Mouse (Mus musculus): ENCODE data around the gene 1700001K19Rik. TPM values are rescaled to one million over a fixed set of nuclear protein-coding genes. Genes with fewer than 3 reads are reported as not detected.

The 1700001K19Rik gene
- polyA plus RNA-seq (2012; fragmentation: generic; extraction: Trizol) = 0.05 TPM

- Histone ChIP-seq H3K79me2 (ENCODE audit: control insufficient read depth, insufficient read depth) (no peaks in the 10 kb centered on the region), H3K4me2 (ENCODE audit: low read depth) (no peak within 1 kb of the TSS)
Measured at GRCm38 (mm10) chr12:110682561-110683299, at the start of gene 1700001K19Rik. TSS of gene 1700001K19Rik (minus strand) at chr12:110682619.

DNA sequence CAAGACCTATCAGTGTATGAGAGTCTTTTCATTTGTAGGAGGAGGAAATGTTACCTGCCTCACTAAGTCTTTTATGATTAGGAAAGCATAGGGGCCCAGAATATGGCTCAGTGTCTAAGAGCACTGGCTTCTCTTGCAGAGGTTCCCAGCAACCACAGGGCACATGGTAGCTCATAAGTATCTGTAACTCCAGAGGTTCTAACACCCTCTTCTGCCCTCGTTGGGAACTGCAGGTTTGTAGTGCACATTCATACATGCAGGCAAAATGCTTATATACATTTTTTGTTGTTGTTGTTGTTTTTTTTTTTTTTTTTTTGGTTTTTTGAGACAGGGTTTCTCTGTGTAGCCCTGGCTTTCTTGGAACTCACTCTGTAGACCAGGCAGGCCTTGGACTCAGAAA lies 44.0 kb upstream of the 1700001K19Rik start:
- H3K27me3 ChIP-seq (ENCODE audit: control insufficient read depth, insufficient read depth, insufficient read length) = no peaks in the 10 kb centered on the region
- no peak overlapping the region for H3K4me3 ChIP-seq
- no peak overlapping the region for H3K4me2 ChIP-seq (ENCODE audit: low read depth)
- no peak overlapping the region for H3ac ChIP-seq (ENCODE audit: control insufficient read depth, insufficient read length)
- H3K36me3 ChIP-seq (ENCODE audit: control insufficient read depth, insufficient read depth) = no peaks in the 10 kb centered on the region
- no peaks in the 10 kb centered on the region for H3K79me2 ChIP-seq (ENCODE audit: control insufficient read depth, insufficient read depth)
- TF ChIP-seq TCF3 (IDR thresholded peaks at IDR 0.05; ENCODE audit: insufficient read length, low read depth) (no peak), MYOG (IDR thresholded peaks at IDR 0.05; ENCODE audit: control insufficient read depth in 1 of 3, insufficient read depth in 1 of 3, insufficient read length in 2 of 3, low read depth in 2 of 3) (no peak), POLR2A (IDR thresholded peaks at IDR 0.05; ENCODE audit: insufficient read length, low read depth) (no peak), CEBPB (IDR thresholded peaks at IDR 0.05; ENCODE audit: insufficient read depth, poor library complexity, severe bottlenecking) (no peak), REST (IDR thresholded peaks at IDR 0.05; ENCODE audit: insufficient read depth, insufficient read length) (no peak), TCF12 (IDR thresholded peaks at IDR 0.05; ENCODE audit: insufficient read depth, poor library complexity, severe bottlenecking) (no peak), USF1 (IDR thresholded peaks at IDR 0.05; ENCODE audit: low read depth) (no peak), MYOD1 (IDR thresholded peaks at IDR 0.05; ENCODE audit: control insufficient read depth in 1 of 3, insufficient read length in 2 of 3, low read depth in 2 of 3) (no peak), MAX (IDR thresholded peaks at IDR 0.05; ENCODE audit: low read depth) (no peak), SRF (IDR thresholded peaks at IDR 0.05; ENCODE audit: control insufficient read depth, insufficient read length, low read depth) (no peak), POLR2AphosphoS2 (IDR thresholded peaks at IDR 0.05; ENCODE audit: insufficient read length, low read depth) (no peak), E2F4 (IDR thresholded peaks at IDR 0.05; ENCODE audit: insufficient read depth) (no peak)

More at GRCm38 (mm10) chr12:110682561-110683299, at the start of gene 1700001K19Rik:
- Histone ChIP-seq H3ac (ENCODE audit: control insufficient read depth, insufficient read length) (no peak within 1 kb of the TSS), H3K36me3 (ENCODE audit: control insufficient read depth, insufficient read depth) (no peaks in the 10 kb centered on the region), H3K27me3 (ENCODE audit: control insufficient read depth, insufficient read depth, insufficient read length) (no peaks in the 10 kb centered on the region), H3K4me3 (no peak within 1 kb of the TSS)
- no peak for TF ChIP-seq MYOG (IDR thresholded peaks at IDR 0.05; ENCODE audit: control insufficient read depth in 1 of 3, insufficient read depth in 1 of 3, insufficient read length in 2 of 3, low read depth in 2 of 3)

DNA sequence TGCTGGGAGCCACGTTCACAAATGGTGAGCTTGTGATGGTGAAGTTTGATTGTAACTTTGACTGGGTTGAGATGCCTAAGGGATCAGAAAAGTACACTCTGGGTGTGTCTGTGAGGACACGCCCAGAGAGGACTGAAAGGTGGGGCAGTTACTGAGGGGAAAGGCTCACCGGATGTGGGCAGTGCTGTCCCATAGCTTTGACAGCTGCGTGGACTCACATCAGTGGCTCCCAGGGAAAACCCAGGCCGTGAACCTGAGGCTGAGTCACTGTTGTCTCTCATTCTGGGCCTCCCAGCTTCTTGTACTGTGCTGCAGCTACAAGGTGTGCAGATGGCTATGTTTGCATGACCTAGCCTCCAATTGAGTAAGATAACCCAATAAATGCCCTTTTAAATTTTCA lies 43.1 kb upstream of the 1700001K19Rik start:
- no peaks in the 10 kb centered on the region for H3K36me3 ChIP-seq (ENCODE audit: control insufficient read depth, insufficient read depth)
- no peak for TF ChIP-seq MAX (IDR thresholded peaks at IDR 0.05; ENCODE audit: low read depth)
- no peak for TF ChIP-seq E2F4 (IDR thresholded peaks at IDR 0.05; ENCODE audit: insufficient read depth)
- TF ChIP-seq POLR2A (IDR thresholded peaks at IDR 0.05; ENCODE audit: insufficient read length, low read depth) = no peak
- TF ChIP-seq MYOG (IDR thresholded peaks at IDR 0.05; ENCODE audit: control insufficient read depth in 1 of 3, insufficient read depth in 1 of 3, insufficient read length in 2 of 3, low read depth in 2 of 3) = peak in 1 of 3 experiments; percentile 76
- no peak for TF ChIP-seq CEBPB (IDR thresholded peaks at IDR 0.05; ENCODE audit: insufficient read depth, poor library complexity, severe bottlenecking)
- peak in 2 of 3 experiments; percentile 47 to 87 for TF ChIP-seq MYOD1 (IDR thresholded peaks at IDR 0.05; ENCODE audit: control insufficient read depth in 1 of 3, insufficient read length in 2 of 3, low read depth in 2 of 3)
- TF ChIP-seq USF1 (IDR thresholded peaks at IDR 0.05; ENCODE audit: low read depth) = no peak
- no peak for TF ChIP-seq POLR2AphosphoS2 (IDR thresholded peaks at IDR 0.05; ENCODE audit: insufficient read length, low read depth)
- no peaks in the 10 kb centered on the region for H3K27me3 ChIP-seq (ENCODE audit: control insufficient read depth, insufficient read depth, insufficient read length)
- no peaks in the 10 kb centered on the region for H3K79me2 ChIP-seq (ENCODE audit: control insufficient read depth, insufficient read depth)
- peak overlapping the region; percentile 24 for H3K4me2 ChIP-seq (ENCODE audit: low read depth)
- no peak overlapping the region for H3K4me3 ChIP-seq
- no peak overlapping the region for H3ac ChIP-seq (ENCODE audit: control insufficient read depth, insufficient read length)

DNA sequence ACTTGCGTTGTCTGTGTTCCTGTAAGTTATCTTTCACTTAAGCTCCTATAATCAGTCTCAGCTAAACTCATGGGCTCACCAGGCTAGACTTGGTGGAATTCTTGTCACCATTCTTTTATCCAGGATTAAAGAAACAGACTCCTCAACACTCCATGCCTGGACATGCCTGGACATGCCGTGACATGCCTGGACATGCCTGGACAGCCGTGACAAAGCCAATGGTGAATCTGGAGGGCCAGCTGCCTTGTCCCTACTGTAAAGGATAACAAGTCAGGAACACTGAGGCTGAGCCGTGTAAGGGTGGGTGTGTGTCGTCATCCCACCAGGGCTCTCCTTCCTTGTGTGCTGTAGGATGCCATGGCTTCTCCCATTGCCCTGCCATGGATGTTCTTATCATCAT lies 42.6 kb upstream of the 1700001K19Rik start:
- no peaks in the 10 kb centered on the region for H3K79me2 ChIP-seq (ENCODE audit: control insufficient read depth, insufficient read depth)
- H3ac ChIP-seq (ENCODE audit: control insufficient read depth, insufficient read length) = no peak overlapping the region
- TF ChIP-seq REST (IDR thresholded peaks at IDR 0.05; ENCODE audit: insufficient read depth, insufficient read length) (no peak), CEBPB (IDR thresholded peaks at IDR 0.05; ENCODE audit: insufficient read depth, poor library complexity, severe bottlenecking) (no peak), POLR2A (IDR thresholded peaks at IDR 0.05; ENCODE audit: insufficient read length, low read depth) (no peak), TCF3 (IDR thresholded peaks at IDR 0.05; ENCODE audit: insufficient read length, low read depth) (no peak), POLR2AphosphoS2 (IDR thresholded peaks at IDR 0.05; ENCODE audit: insufficient read length, low read depth) (no peak), MAX (IDR thresholded peaks at IDR 0.05; ENCODE audit: low read depth) (no peak), USF1 (IDR thresholded peaks at IDR 0.05; ENCODE audit: low read depth) (no peak), E2F4 (IDR thresholded peaks at IDR 0.05; ENCODE audit: insufficient read depth) (no peak), TCF12 (IDR thresholded peaks at IDR 0.05; ENCODE audit: insufficient read depth, poor library complexity, severe bottlenecking) (no peak), MYOG (IDR thresholded peaks at IDR 0.05; ENCODE audit: control insufficient read depth in 1 of 3, insufficient read depth in 1 of 3, insufficient read length in 2 of 3, low read depth in 2 of 3) (no peak), SRF (IDR thresholded peaks at IDR 0.05; ENCODE audit: control insufficient read depth, insufficient read length, low read depth) (no peak), MYOD1 (IDR thresholded peaks at IDR 0.05; ENCODE audit: control insufficient read depth in 1 of 3, insufficient read length in 2 of 3, low read depth in 2 of 3) (no peak)
- H3K36me3 ChIP-seq (ENCODE audit: control insufficient read depth, insufficient read depth) = no peaks in the 10 kb centered on the region
- H3K27me3 ChIP-seq (ENCODE audit: control insufficient read depth, insufficient read depth, insufficient read length) = no peaks in the 10 kb centered on the region
- no peak overlapping the region for H3K4me3 ChIP-seq
- peak overlapping the region; percentile 24 for H3K4me2 ChIP-seq (ENCODE audit: low read depth)

DNA sequence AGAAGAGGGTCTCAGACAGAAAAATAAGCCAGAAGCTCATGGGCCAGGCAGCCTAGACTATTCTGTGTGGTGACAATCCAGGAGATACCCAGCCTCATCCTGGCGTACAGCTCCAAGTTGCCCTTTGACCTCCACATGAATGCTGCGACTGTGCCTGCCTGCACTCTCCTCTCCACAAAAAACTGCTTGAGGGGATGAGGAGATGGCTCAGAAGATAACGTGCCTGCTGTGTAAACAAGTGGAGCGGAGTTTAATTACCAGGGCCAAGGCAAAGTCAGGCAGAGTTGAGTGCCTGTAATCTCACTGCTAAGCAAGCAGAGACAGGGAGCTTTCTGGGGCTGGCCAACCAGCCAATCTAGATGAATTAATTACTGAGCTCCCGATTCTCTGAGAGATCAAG lies 33.6 kb upstream of the 1700001K19Rik start:
- Histone ChIP-seq H3K36me3 (ENCODE audit: control insufficient read depth, insufficient read depth) (no peaks in the 10 kb centered on the region), H3ac (ENCODE audit: control insufficient read depth, insufficient read length) (no peak overlapping the region), H3K4me2 (ENCODE audit: low read depth) (no peak overlapping the region), H3K27me3 (ENCODE audit: control insufficient read depth, insufficient read depth, insufficient read length) (no peaks in the 10 kb centered on the region), H3K79me2 (ENCODE audit: control insufficient read depth, insufficient read depth) (no peaks in the 10 kb centered on the region), H3K4me3 (no peak overlapping the region)
- TF ChIP-seq MYOG (IDR thresholded peaks at IDR 0.05; ENCODE audit: control insufficient read depth in 1 of 3, insufficient read depth in 1 of 3, insufficient read length in 2 of 3, low read depth in 2 of 3) (no peak), TCF3 (IDR thresholded peaks at IDR 0.05; ENCODE audit: insufficient read length, low read depth) (no peak), POLR2A (IDR thresholded peaks at IDR 0.05; ENCODE audit: insufficient read length, low read depth) (no peak)

Measured in myocyte (in vitro differentiated cells).